Mouse (Mus musculus): ENCODE measurements around the gene Eif2ak4.

The Eif2ak4 gene

DNA sequence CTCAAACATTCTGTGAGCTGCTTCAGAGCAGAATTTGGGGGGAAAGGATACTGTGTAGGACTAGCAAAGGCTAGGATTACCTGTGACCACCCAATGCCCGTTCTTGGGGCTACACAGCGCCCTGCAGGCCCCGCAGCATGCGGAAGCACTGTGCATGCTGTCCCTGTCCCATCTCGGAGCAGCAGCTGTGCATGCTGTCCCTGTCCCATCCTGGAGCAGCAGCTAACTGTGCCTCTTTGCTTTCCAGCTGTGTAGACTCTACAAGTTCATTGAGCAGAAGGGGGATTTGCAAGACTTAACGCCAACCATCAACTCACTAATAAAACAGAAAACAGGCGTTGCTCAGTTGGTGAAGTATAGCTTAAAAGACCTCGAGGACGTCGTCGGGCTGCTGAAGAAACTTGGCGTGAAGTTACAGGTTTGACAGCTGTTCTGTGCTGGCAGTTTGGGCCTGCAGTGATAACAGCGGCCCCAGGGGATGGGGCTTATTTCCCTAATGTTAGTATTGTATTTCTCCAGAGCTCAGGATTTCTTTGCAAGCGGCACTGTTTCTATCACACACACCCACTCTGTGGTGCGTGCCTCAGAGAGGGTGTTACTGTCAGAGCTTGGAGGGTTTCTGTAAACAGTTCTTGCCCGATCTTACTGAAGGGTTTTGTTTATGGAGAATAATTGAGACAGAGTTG lies 73.2 kb downstream of the Eif2ak4 start:
- in situ Hi-C loops (cut with MboI; ENCODE audit: low sequenced_read_pairs), result no loop called here

DNA sequence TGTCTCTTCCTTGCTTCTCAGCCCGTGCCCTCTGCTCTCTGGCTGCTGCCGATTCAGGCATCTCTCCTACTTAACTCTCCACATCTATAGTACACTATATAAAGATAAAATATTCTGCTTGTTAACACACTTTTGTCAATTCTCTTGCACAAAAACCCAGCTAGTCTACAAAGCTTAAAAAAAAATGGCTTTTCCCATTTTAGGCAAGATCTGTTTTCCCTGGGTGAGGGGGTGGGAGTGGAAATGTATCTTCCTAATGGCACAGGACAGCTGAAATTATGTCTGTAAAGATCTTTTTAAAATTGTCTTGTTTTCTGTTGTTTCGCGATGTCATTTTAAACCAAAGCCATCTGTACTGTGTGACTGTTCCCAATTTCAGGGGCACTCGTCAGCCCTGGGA lies 75.1 kb downstream of the Eif2ak4 start:
- in situ Hi-C loops (cut with MboI; ENCODE audit: low sequenced_read_pairs), result no loop called here

DNA sequence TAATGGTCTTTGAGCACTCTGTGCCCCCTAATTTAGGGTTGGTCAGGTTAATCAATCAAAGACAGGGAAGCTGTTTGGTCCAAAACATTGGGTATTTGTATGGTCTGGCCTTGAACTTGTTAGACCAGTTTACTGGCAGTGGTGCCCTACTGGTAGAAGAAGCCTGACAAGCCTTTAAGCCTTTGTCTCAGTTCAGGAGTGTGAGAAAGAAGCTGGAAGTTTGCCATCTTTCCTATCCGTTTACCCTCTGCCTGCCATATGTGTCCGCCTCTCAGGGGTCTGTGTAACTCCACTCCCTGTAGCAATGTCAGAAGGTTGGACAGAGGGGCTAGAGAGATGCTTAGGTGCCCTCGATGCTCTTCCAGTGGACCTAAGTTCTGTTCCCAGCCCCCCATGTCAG lies 76.0 kb downstream of the Eif2ak4 start:
- in situ Hi-C loops (cut with MboI; ENCODE audit: low sequenced_read_pairs), result no loop called here

DNA sequence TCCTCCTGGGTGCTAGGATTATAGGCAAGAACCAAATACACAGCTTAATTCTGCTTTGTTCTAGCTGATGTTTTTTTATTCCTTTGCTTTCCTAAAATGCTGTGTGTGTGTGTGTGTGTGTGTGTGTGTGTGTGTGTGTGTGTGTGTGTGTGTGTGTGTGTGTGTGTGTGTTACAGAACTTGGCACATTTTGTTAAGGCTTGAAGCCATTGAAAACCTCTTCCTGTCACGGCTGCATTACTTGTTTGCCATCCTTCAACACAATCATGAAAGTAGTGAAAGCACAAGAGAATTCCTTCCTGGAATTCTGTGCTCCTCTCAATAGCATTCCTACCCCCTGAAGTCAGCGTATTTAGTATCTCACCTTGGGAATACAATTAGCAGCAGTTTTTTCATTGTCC lies 77.5 kb downstream of the Eif2ak4 start:
- in situ Hi-C loops (cut with MboI; ENCODE audit: low sequenced_read_pairs), result no loop called here

- in situ Hi-C loops (cut with MboI; ENCODE audit: low sequenced_read_pairs), result no loop called here
Observed at GRCm38 (mm10) chr2:118466601-118467000, 78.2 kb downstream of the Eif2ak4 start.

DNA sequence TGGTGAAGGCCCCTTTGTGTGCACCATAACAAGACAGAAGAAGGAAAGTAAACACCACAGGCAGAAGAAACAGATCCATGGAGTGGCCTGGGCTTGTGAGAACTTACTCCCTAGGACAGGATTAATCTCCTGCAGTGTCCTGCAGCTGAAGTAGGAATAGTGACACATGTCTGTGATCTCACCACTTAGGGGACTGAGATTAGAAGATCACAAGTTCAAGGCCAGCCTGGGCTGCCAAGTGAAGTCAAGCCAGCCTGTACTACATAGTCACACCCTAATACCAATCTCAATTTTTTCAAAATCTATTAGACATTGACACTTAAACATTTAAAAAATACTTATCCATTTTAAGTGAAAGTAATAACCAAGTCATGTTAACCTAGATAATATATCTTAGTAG lies 79.9 kb downstream of the Eif2ak4 start:
- in situ Hi-C loops (cut with MboI; ENCODE audit: low sequenced_read_pairs), result no loop called here

DNA sequence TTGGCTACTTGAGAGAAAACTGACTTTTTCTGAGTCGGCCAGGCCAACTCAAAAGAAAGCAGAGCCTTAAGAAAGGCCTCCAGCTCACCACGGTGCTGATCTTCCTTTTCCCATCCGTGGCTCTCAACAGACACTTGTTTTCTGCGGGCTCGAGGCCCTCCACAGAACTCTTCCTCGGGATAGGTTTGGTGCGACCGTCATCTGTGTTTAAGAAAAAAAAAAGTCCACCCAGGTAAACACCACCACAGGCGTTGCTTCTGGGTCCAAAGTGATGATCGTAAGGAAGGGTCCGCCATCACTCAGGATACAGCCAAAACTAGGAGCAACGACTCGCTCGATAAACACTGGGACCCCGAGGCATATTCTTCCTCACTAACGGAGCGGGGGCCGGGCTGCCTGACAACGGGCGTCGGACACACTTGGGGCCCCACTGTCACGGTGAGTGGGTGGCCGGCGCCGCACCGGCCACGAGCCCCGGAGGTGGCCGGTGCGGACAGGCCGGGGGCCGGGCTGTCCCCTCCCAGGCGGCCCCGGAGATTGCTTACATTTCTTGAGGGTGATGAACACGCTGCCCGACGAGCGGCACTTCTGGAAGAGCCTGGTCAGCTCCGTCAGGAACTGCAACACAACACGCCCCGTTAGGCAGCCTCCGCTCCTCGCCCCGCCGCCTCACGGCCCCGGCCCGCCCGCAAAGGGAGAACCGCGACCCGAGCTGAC lies 90.6 kb downstream of the Eif2ak4 start:
- in situ Hi-C loops (cut with MboI; ENCODE audit: low sequenced_read_pairs), result loop anchor here (25.0 kb wide), 1 partner anchor 258 kb away; the partner anchor contains the start of genes Inafm2 and Plcb2

- in situ Hi-C loops (cut with MboI; ENCODE audit: low sequenced_read_pairs), result loop anchor here (25.0 kb wide), 1 partner anchor 258 kb away; the partner anchor contains the start of genes Inafm2 and Plcb2
Observed at GRCm38 (mm10) chr2:118479550-118479909, 91.1 kb downstream of the Eif2ak4 start, which contains the start of gene Srp14. Gene Srp14 (minus strand): TSS chr2:118479711.

- in situ Hi-C loops (cut with MboI; ENCODE audit: low sequenced_read_pairs), result loop anchor here (25.0 kb wide), 1 partner anchor 256 kb away; the partner anchor contains the start of genes Inafm2 and Plcb2
Observed at GRCm38 (mm10) chr2:118480886-118481285, 92.5 kb downstream of the Eif2ak4 start.

GRCm38 (mm10) chr2:118483032-118483431 lies 94.6 kb downstream of the Eif2ak4 start:
- in situ Hi-C loops (cut with MboI; ENCODE audit: low sequenced_read_pairs), result loop anchor here (25.0 kb wide), 1 partner anchor 254 kb away; the partner anchor contains the start of genes Inafm2 and Plcb2

DNA sequence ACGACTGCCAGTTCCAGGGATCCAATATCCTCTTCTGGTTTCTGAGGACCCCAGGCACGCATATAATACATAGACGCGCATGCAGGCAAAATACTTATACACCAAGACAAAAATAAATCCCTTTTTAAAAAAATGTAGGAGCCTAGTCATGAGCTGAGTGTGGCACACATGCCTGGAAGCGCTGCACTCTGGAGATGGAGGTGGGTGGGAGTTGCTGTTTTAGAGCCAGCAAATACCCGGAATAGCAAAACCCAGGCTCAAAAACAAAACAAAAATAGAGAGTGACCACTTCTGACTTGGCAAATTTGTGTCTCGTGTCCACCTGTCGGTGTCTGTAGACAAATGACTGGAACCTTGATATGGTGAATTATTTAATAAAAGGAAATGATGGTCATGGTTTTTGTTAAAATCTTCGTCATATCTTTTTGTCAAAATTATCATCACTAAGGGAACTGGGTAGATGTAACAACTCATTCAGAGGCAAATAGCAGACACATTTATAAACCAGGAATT lies 96.0 kb downstream of the Eif2ak4 start:
- in situ Hi-C loops (cut with MboI; ENCODE audit: low sequenced_read_pairs), result loop anchor here (25.0 kb wide), 1 partner anchor 253 kb away; the partner anchor contains the start of genes Inafm2 and Plcb2

- in situ Hi-C loops (cut with MboI; ENCODE audit: low sequenced_read_pairs), result loop anchor here (5.0 to 25.0 kb wide), 2 partner anchors 117 to 252 kb away; partner anchors contain the start of genes Inafm2 and Plcb2
Observed at GRCm38 (mm10) chr2:118485415-118485814, 97.0 kb downstream of the Eif2ak4 start.

DNA sequence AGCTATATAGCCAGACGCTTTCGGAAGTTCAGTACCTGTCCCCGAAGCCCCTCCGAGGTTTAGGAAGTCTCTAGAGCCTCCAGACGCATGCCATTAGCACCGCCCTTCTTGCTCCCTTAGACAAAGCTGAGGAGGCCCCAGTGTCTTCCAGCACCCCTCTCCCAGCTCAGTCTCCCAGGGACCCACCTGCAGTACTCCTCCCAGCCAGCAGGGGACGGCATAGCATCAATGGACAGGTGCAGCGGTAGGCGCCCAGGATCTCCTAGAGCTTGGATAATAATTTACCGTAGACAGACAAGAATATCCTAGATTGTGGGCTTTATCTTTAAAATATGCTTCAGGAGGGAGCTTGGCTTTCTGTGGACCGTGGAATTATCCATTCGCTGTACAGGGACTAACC lies 98.5 kb downstream of the Eif2ak4 start:
- in situ Hi-C loops (cut with MboI; ENCODE audit: low sequenced_read_pairs), result loop anchor here (5.0 to 25.0 kb wide), 2 partner anchors 115 to 250 kb away; partner anchors contain the start of genes Inafm2 and Plcb2

DNA sequence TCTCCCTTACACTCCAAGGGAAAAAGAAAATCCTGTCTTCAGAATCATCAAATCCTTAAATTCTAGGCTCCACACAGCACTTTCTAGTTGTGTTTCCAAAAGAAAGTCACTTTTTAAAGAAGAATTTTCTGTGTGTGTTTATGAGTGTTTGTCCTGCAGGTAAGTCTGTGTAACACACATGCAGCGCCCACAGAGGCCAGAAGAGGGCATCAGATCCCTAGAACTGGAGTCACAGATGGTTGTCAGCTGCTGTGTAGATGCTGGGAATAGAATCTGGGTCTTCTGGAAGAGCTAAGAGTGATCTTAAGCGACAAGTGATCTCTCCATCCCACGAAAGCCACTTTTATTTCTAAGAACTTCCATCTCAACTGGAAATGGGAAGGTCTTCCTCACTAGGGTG lies 99.4 kb downstream of the Eif2ak4 start:
- in situ Hi-C loops (cut with MboI; ENCODE audit: low sequenced_read_pairs), result loop anchor here (5.0 to 25.0 kb wide), 2 partner anchors 114 to 249 kb away; partner anchors contain the start of genes Inafm2 and Plcb2

DNA sequence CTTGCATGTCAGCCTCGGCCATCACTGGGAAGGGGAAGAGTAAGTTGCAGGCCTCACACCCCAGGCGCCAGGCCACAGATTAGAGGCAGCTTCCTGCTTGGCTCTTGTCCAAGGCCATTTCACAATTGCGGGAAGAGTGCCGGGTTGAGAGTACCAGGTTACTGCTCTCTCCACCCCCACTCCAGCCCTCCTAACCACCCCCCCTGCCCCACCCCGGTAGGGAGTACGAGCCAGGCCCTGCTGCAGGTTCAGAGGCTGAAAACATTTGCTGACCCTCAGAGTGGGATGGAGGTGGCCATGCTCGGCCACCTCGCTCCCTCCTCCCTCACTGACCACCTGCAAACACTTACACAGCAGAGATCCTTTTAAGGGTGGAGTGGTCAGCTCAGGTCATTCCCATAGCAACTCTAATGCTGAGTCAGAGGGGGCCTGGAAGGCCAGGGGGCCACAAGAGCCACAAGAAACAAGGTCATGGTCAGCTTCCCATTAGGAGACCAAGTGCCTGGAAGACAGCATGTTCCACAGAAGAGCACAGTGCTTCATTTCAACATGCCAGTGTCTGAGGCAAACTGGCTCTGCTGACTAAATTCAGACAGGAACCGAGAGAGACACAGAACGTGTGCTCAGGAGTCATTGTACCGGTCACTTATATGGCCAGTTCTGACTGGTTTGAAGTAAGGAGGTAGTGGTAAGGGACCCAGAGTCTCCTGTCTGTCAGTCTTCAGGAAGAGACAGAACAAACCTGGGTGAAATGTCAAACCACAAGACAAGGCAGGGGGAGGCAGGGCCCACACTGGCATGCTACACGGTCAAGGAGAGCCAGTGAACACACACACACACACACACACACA lies 102.0 kb downstream of the Eif2ak4 start:
- in situ Hi-C loops (cut with MboI; ENCODE audit: low sequenced_read_pairs), result loop anchor here (25.0 kb wide), 1 partner anchor 247 kb away; the partner anchor contains the start of genes Inafm2 and Plcb2

GRCm38 (mm10) chr2:118491281-118491731 lies 102.9 kb downstream of the Eif2ak4 start:
- in situ Hi-C loops (cut with MboI; ENCODE audit: low sequenced_read_pairs), result loop anchor here (25.0 kb wide), 1 partner anchor 246 kb away; the partner anchor contains the start of genes Inafm2 and Plcb2

GRCm38 (mm10) chr2:118491741-118492395 lies 103.5 kb downstream of the Eif2ak4 start:
- in situ Hi-C loops (cut with MboI; ENCODE audit: low sequenced_read_pairs), result loop anchor here (25.0 kb wide), 1 partner anchor 245 kb away; the partner anchor contains the start of genes Inafm2 and Plcb2

GRCm38 (mm10) chr2:118495024-118495423 lies 106.6 kb downstream of the Eif2ak4 start:
- in situ Hi-C loops (cut with MboI; ENCODE audit: low sequenced_read_pairs), result loop anchor here (25.0 kb wide), 1 partner anchor 242 kb away; the partner anchor contains the start of genes Inafm2 and Plcb2

GRCm38 (mm10) chr2:118497890-118498289 lies 109.5 kb downstream of the Eif2ak4 start:
- in situ Hi-C loops (cut with MboI; ENCODE audit: low sequenced_read_pairs), result loop anchor here (25.0 kb wide), 1 partner anchor 239 kb away; the partner anchor contains the start of genes Inafm2 and Plcb2

All from CH12F3 (cell line).